9 mouse cellular contexts compared by ENCODE assay signal in the genomic region with DNA sequence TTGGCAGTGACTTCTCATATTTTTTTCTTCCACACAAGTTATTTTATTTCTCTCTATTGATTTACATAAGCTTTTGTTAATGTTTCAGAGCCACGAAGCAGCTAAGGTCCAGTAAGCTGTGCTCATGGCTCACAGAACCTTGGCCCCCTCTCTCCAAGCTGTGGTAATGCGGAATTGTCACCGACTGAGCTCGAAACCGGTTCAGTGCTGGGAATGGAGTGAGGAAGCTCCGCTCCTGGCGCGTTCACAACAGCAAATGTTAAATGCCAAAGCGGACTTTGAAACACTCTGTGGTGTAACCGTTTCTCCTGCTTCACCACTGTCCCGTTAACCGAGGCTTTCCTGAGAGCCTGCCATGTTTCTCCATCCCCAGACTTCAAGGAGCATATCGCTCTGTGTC. TPM values are rescaled to one million over a fixed set of nuclear protein-coding genes. Genes with fewer than 3 reads are reported as not detected.
DNase-seq lines count a peak whose midpoint lies in the region; ATAC-seq and TF ChIP-seq lines count a peak whose summit lies in the region.
"Had no signal": no experiment of that assay in that cellular context is flagged by ENCODE, and none has a peak within 500 bp of the region (broad histone marks: within the 10 kb centered on the region; RNA-seq: fewer than 3 reads in every experiment).

No protein-coding gene starts in this region.

- ATAC-seq in forebrain, embryonic 15.5 days (replicated peaks) = no peak
- ATAC-seq in forebrain, embryonic 12.5 days (ENCODE audit: low FRiP score) = no peak
- no peak for ATAC-seq in midbrain, embryonic 12.5 days (ENCODE audit: low FRiP score, low read depth)

- H3K36me3 ChIP-seq in forebrain, embryonic 15.5 days = no peaks in the 10 kb centered on the region
- no peaks in the 10 kb centered on the region for H3K36me3 ChIP-seq in forebrain, embryonic 12.5 days (replicated peaks)
- H3K36me3 ChIP-seq in midbrain, embryonic 12.5 days = no peaks in the 10 kb centered on the region
- no peaks in the 10 kb centered on the region for H3K36me3 ChIP-seq in midbrain, embryonic 10.5 days
- no peaks in the 10 kb centered on the region for H3K36me3 ChIP-seq in small intestine, adult 2 months (ENCODE audit: control insufficient read depth, insufficient read depth, low read length)
- H3K36me3 ChIP-seq: embryonic facial prominence, embryonic 12.5 days had no signal

- H3K4me1 ChIP-seq in forebrain, embryonic 15.5 days = no peaks in the 10 kb centered on the region
- H3K4me1 ChIP-seq in forebrain, embryonic 12.5 days = no peaks in the 10 kb centered on the region; the same call in 1 of the 2 replicates
- H3K4me1 ChIP-seq in midbrain, embryonic 12.5 days = no peaks in the 10 kb centered on the region
- H3K4me1 ChIP-seq in midbrain, embryonic 10.5 days = no peaks in the 10 kb centered on the region
- H3K4me1 ChIP-seq in small intestine, adult 2 months (ENCODE audit: control insufficient read depth, insufficient read depth, insufficient read length, low read length) = no peaks in the 10 kb centered on the region
- H3K4me1 ChIP-seq: embryonic facial prominence, embryonic 12.5 days had no signal

- peak overlapping the region; percentile 50 for H3K27ac ChIP-seq in forebrain, embryonic 15.5 days (replicated peaks)
- no peak overlapping the region for H3K27ac ChIP-seq in forebrain, embryonic 12.5 days
- 0 out of 2 replicates have a peak overlapping the region, but pooled peaks have one; percentile 20 for H3K27ac ChIP-seq in midbrain, embryonic 12.5 days (replicated peaks)
- H3K27ac ChIP-seq in midbrain, embryonic 10.5 days (replicated peaks) = no peak overlapping the region
- no peak overlapping the region for H3K27ac ChIP-seq in small intestine, adult 2 months (ENCODE audit: insufficient read depth, low read depth, low read length)
- H3K27ac ChIP-seq: embryonic facial prominence, embryonic 12.5 days had no signal

- no peak overlapping the region for H3K4me2 ChIP-seq in forebrain, embryonic 15.5 days (replicated peaks)
- H3K4me2 ChIP-seq in forebrain, embryonic 12.5 days = no peak overlapping the region
- no peak overlapping the region for H3K4me2 ChIP-seq in midbrain, embryonic 12.5 days (replicated peaks)
- H3K4me2 ChIP-seq: embryonic facial prominence, embryonic 12.5 days had no signal

- TF ChIP-seq POLR2A in small intestine, adult 2 months (IDR thresholded peaks at IDR 0.05; ENCODE audit: low read depth, low read length) = no peak

- peak; percentile 16; the same call in 1 of the 2 replicates for TF ChIP-seq CTCF in small intestine, adult 2 months (IDR thresholded peaks at IDR 0.05; ENCODE audit: extremely low read depth, insufficient read length, insufficient replicate concordance, low read depth, low read length)

- 79% methylated on average over 13 of the region's 13 CpGs for WGBS in forebrain, embryonic 15.5 days
- 87% methylated on average over 13 of the region's 13 CpGs for WGBS in forebrain, embryonic 12.5 days
- 86% methylated on average over 13 of the region's 13 CpGs for WGBS in midbrain, embryonic 12.5 days
- 87% methylated on average over 13 of the region's 13 CpGs for WGBS in midbrain, embryonic 10.5 days
- 78% methylated on average over 13 of the region's 13 CpGs for WGBS in small intestine, adult 2 months

- no peaks in the 10 kb centered on the region for H3K27me3 ChIP-seq in forebrain, embryonic 15.5 days
- H3K27me3 ChIP-seq in forebrain, embryonic 12.5 days = no peaks in the 10 kb centered on the region
- H3K27me3 ChIP-seq in midbrain, embryonic 12.5 days = no peaks in the 10 kb centered on the region
- H3K27me3 ChIP-seq in midbrain, embryonic 10.5 days (ENCODE audit: low read depth, poor library complexity, severe bottlenecking) = no peaks in the 10 kb centered on the region
- no peaks in the 10 kb centered on the region for H3K27me3 ChIP-seq in small intestine, adult 2 months (ENCODE audit: control insufficient read depth, insufficient read depth, low read length)
- H3K27me3 ChIP-seq: embryonic facial prominence, embryonic 12.5 days had no signal

- DNase-seq in midbrain, embryonic 10.5 days (ENCODE audit: low spot score) = no peak
- DNase-seq in kidney, adult 8-10 months = peak; percentile 29 to 34
- DNase-seq in embryo, embryonic 10 days (ENCODE audit: low spot score) = no peak
- no peak for DNase-seq in cerebellum, postnatal 4 days (ENCODE audit: low spot score in 2 of 2)

- H3K9ac ChIP-seq in forebrain, embryonic 15.5 days (replicated peaks) = no peak overlapping the region
- no peak overlapping the region for H3K9ac ChIP-seq in forebrain, embryonic 12.5 days
- H3K9ac ChIP-seq in midbrain, embryonic 12.5 days (replicated peaks) = no peak overlapping the region
- H3K9ac ChIP-seq: embryonic facial prominence, embryonic 12.5 days had no signal

- H3K9me3 ChIP-seq in forebrain, embryonic 15.5 days = no peaks in the 10 kb centered on the region
- H3K9me3 ChIP-seq in forebrain, embryonic 12.5 days = no peaks in the 10 kb centered on the region
- H3K9me3 ChIP-seq in midbrain, embryonic 12.5 days = no peaks in the 10 kb centered on the region
- H3K9me3 ChIP-seq in midbrain, embryonic 10.5 days (replicated peaks) = no peaks in the 10 kb centered on the region
- H3K9me3 ChIP-seq: embryonic facial prominence, embryonic 12.5 days had no signal

- H3K4me3 ChIP-seq in forebrain, embryonic 15.5 days = no peak overlapping the region
- H3K4me3 ChIP-seq in forebrain, embryonic 12.5 days (replicated peaks) = no peak overlapping the region
- no peak overlapping the region for H3K4me3 ChIP-seq in midbrain, embryonic 12.5 days
- no peak overlapping the region for H3K4me3 ChIP-seq in midbrain, embryonic 10.5 days
- H3K4me3 ChIP-seq in small intestine, adult 2 months (ENCODE audit: low read depth, low read length) = no peak overlapping the region
- H3K4me3 ChIP-seq: embryonic facial prominence, embryonic 12.5 days had no signal

RNA-seq across cellular contexts. Expression of a gene that starts 39.4 kb away (rescaled TPM):
- polyA plus RNA-seq in forebrain, embryonic 15.5 days (2015; fragmentation: Nextera tagmentation; extraction: Ambion mirVana) = 445 and 446 TPM in 2 replicates
- polyA plus RNA-seq in forebrain, embryonic 12.5 days (2016; fragmentation: Nextera tagmentation; extraction: Ambion mirVana) = 425 and 437 TPM in 2 replicates
- polyA plus RNA-seq in midbrain, embryonic 12.5 days (2016; fragmentation: Nextera tagmentation; extraction: Ambion mirVana) = 426 and 434 TPM in 2 replicates
- 496 and 514 TPM in 2 replicates for polyA plus RNA-seq in midbrain, embryonic 10.5 days (2016; fragmentation: Nextera tagmentation; extraction: Ambion mirVana)
- polyA plus RNA-seq in small intestine, adult 2 months (2012; rRNA removed) = 13.8 and 17.3 TPM in 2 replicates

RNA-seq across cellular contexts. Expression of a gene that starts 41.8 kb away (rescaled TPM):
- polyA plus RNA-seq in forebrain, embryonic 15.5 days (2015; fragmentation: Nextera tagmentation; extraction: Ambion mirVana) = 23.1 and 23.7 TPM in 2 replicates
- 27.1 and 28.3 TPM in 2 replicates for polyA plus RNA-seq in forebrain, embryonic 12.5 days (2016; fragmentation: Nextera tagmentation; extraction: Ambion mirVana)
- polyA plus RNA-seq in midbrain, embryonic 12.5 days (2016; fragmentation: Nextera tagmentation; extraction: Ambion mirVana) = 28.2 and 29.0 TPM in 2 replicates
- 24.2 and 26.6 TPM in 2 replicates for polyA plus RNA-seq in midbrain, embryonic 10.5 days (2016; fragmentation: Nextera tagmentation; extraction: Ambion mirVana)
- polyA plus RNA-seq in small intestine, adult 2 months (2012; rRNA removed) = 0.33 and 0.62 TPM in 2 replicates

RNA-seq across cellular contexts. Expression of a gene that starts 45.2 kb away (rescaled TPM):
- polyA plus RNA-seq in forebrain, embryonic 15.5 days (2015; fragmentation: Nextera tagmentation; extraction: Ambion mirVana) = 10.7 and 12.2 TPM in 2 replicates
- polyA plus RNA-seq in forebrain, embryonic 12.5 days (2016; fragmentation: Nextera tagmentation; extraction: Ambion mirVana) = 13.2 and 14.1 TPM in 2 replicates
- polyA plus RNA-seq in midbrain, embryonic 12.5 days (2016; fragmentation: Nextera tagmentation; extraction: Ambion mirVana) = 13.6 and 14.1 TPM in 2 replicates
- 14.3 and 15.1 TPM in 2 replicates for polyA plus RNA-seq in midbrain, embryonic 10.5 days (2016; fragmentation: Nextera tagmentation; extraction: Ambion mirVana)
- polyA plus RNA-seq in small intestine, adult 2 months (2012; rRNA removed) = 3.9 and 5.6 TPM in 2 replicates

Comparison
In these comparisons a context has a peak if more than half of its experiments do, and no peak if none do; other contexts are left out.
1. H3K27ac ChIP-seq: peak in forebrain, embryonic 15.5 days (single experiment) and midbrain, embryonic 12.5 days (single experiment); none in forebrain, embryonic 12.5 days (single experiment), midbrain, embryonic 10.5 days (single experiment) and small intestine, adult 2 months (single experiment).
2. DNase-seq: peak in kidney, adult 8-10 months (2 of 2); none in midbrain, embryonic 10.5 days (single experiment), embryo, embryonic 10 days (single experiment) and cerebellum, postnatal 4 days (0 of 2).
3. RNA of a gene that starts 39.4 kb away (polyA plus RNA-seq): 496 to 514 TPM in midbrain, embryonic 10.5 days, 445 to 446 TPM in forebrain, embryonic 15.5 days, 426 to 434 TPM in midbrain, embryonic 12.5 days and 425 to 437 TPM in forebrain, embryonic 12.5 days; 13.8 to 17.3 TPM in small intestine, adult 2 months; every median in the first group is over 10 times any median in the second.
4. RNA of a gene that starts 41.8 kb away (polyA plus RNA-seq): 28.2 to 29.0 TPM in midbrain, embryonic 12.5 days, 27.1 to 28.3 TPM in forebrain, embryonic 12.5 days, 24.2 to 26.6 TPM in midbrain, embryonic 10.5 days and 23.1 to 23.7 TPM in forebrain, embryonic 15.5 days; 0.33 to 0.62 TPM in small intestine, adult 2 months; every median in the first group is over 10 times any median in the second.